Mouse (Mus musculus): ENCODE measurements at regions not wholly inside any gene's neighbourhood (a gene's known extent, or its start where the extent isn't known, plus 50 kb on each side); places are given as distances from the start of the nearest gene placed in this dataset.

- DNase-seq, result peak; percentile 6
These were observed 597.9 kb upstream of the Zwint start for GRCm38 (mm10) chr10:72056725-72057124.

DNA sequence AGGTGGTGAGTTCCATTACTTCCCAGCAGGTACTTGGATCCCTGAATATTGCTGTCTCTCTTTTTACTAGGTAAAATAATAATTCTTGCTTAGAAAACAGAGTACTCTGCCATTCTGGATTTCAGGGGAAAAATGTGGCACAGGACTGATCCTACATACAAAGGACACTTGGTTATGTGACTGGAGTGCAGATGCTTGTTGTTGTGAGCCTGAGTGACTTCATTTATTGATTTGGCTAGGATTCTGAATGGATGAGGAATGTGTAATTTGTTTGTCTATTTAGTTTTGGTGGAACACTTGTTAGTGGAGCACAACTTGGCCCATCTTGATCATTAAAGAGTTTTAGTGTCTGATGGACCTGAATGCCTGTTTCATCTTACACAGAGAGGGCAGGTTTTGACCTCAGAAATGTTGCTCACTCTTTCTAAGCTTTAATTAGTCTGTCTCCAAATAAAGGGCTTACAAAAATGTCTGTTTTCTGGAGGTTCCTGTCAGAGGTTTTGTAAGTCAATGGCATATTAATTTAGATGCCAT, 583.4 kb upstream of the Zwint start:
- DNase-seq, result no peak

GRCm38 (mm10) chr10:72078363-72078762, 576.3 kb upstream of the Zwint start:
- DNase-seq, result no peak

- no peak for DNase-seq
These were observed 557.7 kb upstream of the Zwint start for GRCm38 (mm10) chr10:72096951-72097350.

DNA sequence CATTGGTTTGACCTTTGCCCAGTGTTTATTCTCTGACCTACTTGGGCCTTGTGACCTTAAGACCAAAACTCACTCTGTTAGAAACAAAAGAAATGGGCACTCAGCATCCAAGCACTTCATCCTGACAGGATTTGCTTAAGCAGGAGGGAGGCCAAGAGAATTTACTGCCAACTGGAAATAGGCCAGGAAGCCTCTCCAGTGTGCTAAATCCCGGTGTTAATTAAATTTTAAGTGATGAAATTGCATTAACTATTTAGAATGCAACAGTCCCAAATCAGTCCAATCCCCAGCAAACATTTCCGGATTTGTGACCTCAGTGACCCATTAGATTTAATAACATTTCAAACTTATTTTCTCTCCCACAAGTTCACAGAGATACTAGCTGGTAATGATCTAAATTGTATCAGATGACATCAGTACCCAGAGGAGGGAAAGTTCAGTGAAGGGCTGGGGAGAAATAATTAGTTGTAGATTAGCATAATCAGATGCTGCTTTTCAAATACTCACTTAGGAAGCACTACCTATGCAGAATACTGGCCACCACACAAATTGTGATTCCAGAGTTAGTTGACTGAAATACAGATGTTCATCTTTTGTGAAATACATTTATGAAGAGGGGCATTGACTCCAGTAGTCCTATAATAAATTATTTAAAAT, 555.4 kb upstream of the Zwint start:
- DNase-seq, result peak; percentile 65

DNA sequence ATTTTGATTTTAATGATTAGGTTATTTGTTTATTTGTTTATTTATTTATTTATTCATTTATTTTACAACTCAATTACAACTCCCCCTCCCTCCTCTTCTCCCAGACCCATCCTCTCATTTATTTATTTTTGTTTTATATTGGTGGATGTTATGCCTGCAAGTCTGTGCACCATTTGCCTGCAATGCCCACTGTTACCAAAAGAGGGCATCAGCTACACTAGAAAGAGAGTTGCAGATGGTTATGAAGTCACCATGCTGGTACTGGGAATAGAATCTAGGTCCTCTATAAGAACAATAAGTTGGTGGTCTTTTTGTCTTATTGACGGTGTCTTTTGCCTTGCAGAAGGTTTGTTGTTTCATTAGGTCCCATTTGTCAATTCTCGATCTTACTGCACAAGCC, 535.2 kb upstream of the Zwint start:
- no peak for DNase-seq

GRCm38 (mm10) chr10:72132407-72132806, 522.2 kb upstream of the Zwint start:
- DNase-seq, result no peak

Data from kidney, adult 9 months (tissue).